Mouse (Mus musculus) lung, postnatal 36 days (tissue): ENCODE results near the gene Becn1.

Source experiments
- DNase-seq: peaks from one replicate; pipeline ENCODE4 v3.0.0; 2022; ENCODE audit warnings: mixed read lengths

The Becn1 gene

GRCm38 (mm10) chr11:101315082-101315650 is 13.1 kb upstream of the Becn1 start:
- no peak for DNase-seq

- no peak for DNase-seq
Observed at GRCm38 (mm10) chr11:101314567-101314966, 12.5 kb upstream of the Becn1 start.

- no peak for DNase-seq
Observed at GRCm38 (mm10) chr11:101312150-101312549, 10.1 kb upstream of the Becn1 start.

GRCm38 (mm10) chr11:101311083-101311482 is 9.0 kb upstream of the Becn1 start:
- no peak for DNase-seq

GRCm38 (mm10) chr11:101307744-101308143 is 5.7 kb upstream of the Becn1 start:
- DNase-seq: no peak

GRCm38 (mm10) chr11:101301299-101302003 is 635 bp downstream of the Becn1 start:
- no peak for DNase-seq

GRCm38 (mm10) chr11:101300881-101301280 is 1.2 kb downstream of the Becn1 start:
- no peak for DNase-seq

- no peak for DNase-seq
Observed at GRCm38 (mm10) chr11:101295191-101295590, 6.9 kb downstream of the Becn1 start.

- DNase-seq: no peak
Observed at GRCm38 (mm10) chr11:101291231-101291630, 10.9 kb downstream of the Becn1 start.

- DNase-seq: peak; percentile 76
Observed at GRCm38 (mm10) chr11:101287306-101287705, 14.8 kb downstream of the Becn1 start.

- no peak for DNase-seq
Observed at GRCm38 (mm10) chr11:101283805-101284204, 18.3 kb downstream of the Becn1 start.

- no peak for DNase-seq
Observed at GRCm38 (mm10) chr11:101282896-101283295, 19.2 kb downstream of the Becn1 start.

GRCm38 (mm10) chr11:101280837-101281236 is 21.2 kb downstream of the Becn1 start:
- no peak for DNase-seq

- no peak for DNase-seq
Observed at GRCm38 (mm10) chr11:101279193-101279569, 22.9 kb downstream of the Becn1 start.

GRCm38 (mm10) chr11:101278223-101279192 is 23.6 kb downstream of the Becn1 start, which contains the start of the genes Cntd1 and Coa3:
Gene Cntd1, plus strand, starts transcription at chr11:101279012.
Gene Coa3, minus strand, starts transcription at chr11:101279114.
- DNase-seq: peak; percentile 94

GRCm38 (mm10) chr11:101277381-101278222 is 24.5 kb downstream of the Becn1 start:
- peak; percentile 65 for DNase-seq

- DNase-seq: no peak
Observed at GRCm38 (mm10) chr11:101276319-101277070, 25.6 kb downstream of the Becn1 start.

GRCm38 (mm10) chr11:101275309-101275708 is 26.8 kb downstream of the Becn1 start:
- DNase-seq: no peak

- no peak for DNase-seq
Observed at GRCm38 (mm10) chr11:101272446-101272845, 29.6 kb downstream of the Becn1 start.

GRCm38 (mm10) chr11:101269577-101270116 is 32.4 kb downstream of the Becn1 start:
- no peak for DNase-seq

GRCm38 (mm10) chr11:101265906-101266305 is 36.2 kb downstream of the Becn1 start:
- DNase-seq: no peak
